ENCODE assay signal across 9 mouse cellular contexts in genomic region chr4:133877850-133878755, GRCm38 (mm10). TPM values are rescaled to one million over a fixed set of nuclear protein-coding genes. Genes with fewer than 3 reads are reported as not detected.
DNase-seq lines count a peak whose midpoint lies in the region; ATAC-seq and TF ChIP-seq lines count a peak whose summit lies in the region.
"Had no signal": no experiment of that assay in that cellular context is flagged by ENCODE, and none has a peak within 500 bp of the region (broad histone marks: within the 10 kb centered on the region; RNA-seq: fewer than 3 reads in every experiment).

No protein-coding gene starts in this region.

- 88% methylated on average over 14 of the region's 14 CpGs for WGBS in kidney, postnatal 0 days
- 89% methylated on average over 14 of the region's 14 CpGs for WGBS in kidney, embryonic 15.5 days

- H3K4me3 ChIP-seq in kidney, postnatal 0 days (replicated peaks; ENCODE audit: low read depth, low read length), result no peak overlapping the region
- H3K4me3 ChIP-seq in kidney, embryonic 15.5 days (replicated peaks), result no peak overlapping the region
- peak overlapping the region; percentile 8; the same call in 1 of the 2 replicates for H3K4me3 ChIP-seq in E14TG2a.4 (replicated peaks; ENCODE audit: low read length)
- H3K4me3 ChIP-seq: midbrain, embryonic 13.5 days had no signal

- H3K27ac ChIP-seq in kidney, postnatal 0 days, result no peak overlapping the region
- H3K27ac ChIP-seq in kidney, embryonic 15.5 days, result no peak overlapping the region
- H3K27ac ChIP-seq: midbrain, embryonic 13.5 days had no signal

- DNase-seq in kidney, postnatal 0 days (ENCODE audit: low spot score), result no peak
- no peak for DNase-seq in brain, embryonic 14.5 days (ENCODE audit: low read depth)
- DNase-seq in mesoderm, embryonic 11.5 days (ENCODE audit: low read depth, low spot score), result peak; percentile 34
- no peak for DNase-seq in adrenal gland, adult 8-10 months
- no peak for DNase-seq in layer of hippocampus, adult 18-20 months (ENCODE audit: low spot score in 2 of 2)

- no peaks in the 10 kb centered on the region for H3K9me3 ChIP-seq in kidney, postnatal 0 days (replicated peaks; ENCODE audit: low read length)
- no peaks in the 10 kb centered on the region for H3K9me3 ChIP-seq in kidney, embryonic 15.5 days (replicated peaks)
- no peaks in the 10 kb centered on the region for H3K9me3 ChIP-seq in E14TG2a.4 (ENCODE audit: low read length)
- H3K9me3 ChIP-seq: midbrain, embryonic 13.5 days had no signal

- ATAC-seq in kidney, postnatal 0 days (replicated peaks; ENCODE audit: low FRiP score, low read depth), result no peak
- ATAC-seq in kidney, embryonic 15.5 days (replicated peaks; ENCODE audit: low FRiP score), result no peak
- no peak for ATAC-seq in megakaryocyte-erythroid progenitor cell, adult 5-6 weeks (replicated peaks; ENCODE audit: low FRiP score, low TSS enrichment, poor library complexity, severe bottlenecking)
- ATAC-seq: midbrain, embryonic 13.5 days had no signal

- no peak overlapping the region for H3K9ac ChIP-seq in kidney, postnatal 0 days (ENCODE audit: low read depth, low read length)
- H3K9ac ChIP-seq in kidney, embryonic 15.5 days, result no peak overlapping the region
- H3K9ac ChIP-seq: midbrain, embryonic 13.5 days had no signal

- 0 out of 2 replicates have a peak, but pooled peaks cover 3% of the 10 kb centered on the region for H3K36me3 ChIP-seq in kidney, postnatal 0 days (ENCODE audit: insufficient read depth, low read length)
- peaks cover 13% of the 10 kb centered on the region for H3K36me3 ChIP-seq in kidney, embryonic 15.5 days
- H3K36me3 ChIP-seq in E14TG2a.4 (ENCODE audit: insufficient read depth, low read length), result peaks cover 63% of the 10 kb centered on the region
- H3K36me3 ChIP-seq: midbrain, embryonic 13.5 days had no signal

- TF ChIP-seq POLR2A in brain, embryonic 14.5 days (IDR thresholded peaks at IDR 0.05; ENCODE audit: borderline replicate concordance, extremely low read depth, insufficient read depth, insufficient read length, poor library complexity, severe bottlenecking), result no peak

- H3K4me2 ChIP-seq in kidney, postnatal 0 days (ENCODE audit: low read length), result no peak overlapping the region
- H3K4me2 ChIP-seq in kidney, embryonic 15.5 days, result no peak overlapping the region
- H3K4me2 ChIP-seq: midbrain, embryonic 13.5 days had no signal

- TF ChIP-seq CTCF in kidney, postnatal 0 days (IDR thresholded peaks at IDR 0.05; ENCODE audit: low read depth), result peak; percentile 55
- TF ChIP-seq CTCF in E14TG2a.4 (conservative IDR thresholded peaks at IDR 0.05; ENCODE audit: low read length), result peak; percentile 89
- peak; percentile 50; the same call in 1 of the 2 replicates for TF ChIP-seq CTCF in brain, embryonic 14.5 days (IDR thresholded peaks at IDR 0.05; ENCODE audit: borderline replicate concordance, extremely low read depth, insufficient read depth, insufficient read length)

- H3K4me1 ChIP-seq in kidney, postnatal 0 days (replicated peaks; ENCODE audit: insufficient read depth, low read length), result 0 out of 2 replicates have a peak, but pooled peaks cover 3% of the 10 kb centered on the region
- peaks cover 13% of the 10 kb centered on the region for H3K4me1 ChIP-seq in kidney, embryonic 15.5 days
- peaks cover 98% of the 10 kb centered on the region for H3K4me1 ChIP-seq in E14TG2a.4 (replicated peaks; ENCODE audit: low read depth, low read length)
- H3K4me1 ChIP-seq: midbrain, embryonic 13.5 days had no signal

- H3K27me3 ChIP-seq in kidney, postnatal 0 days (ENCODE audit: insufficient read depth, low read length), result no peaks in the 10 kb centered on the region
- H3K27me3 ChIP-seq in kidney, embryonic 15.5 days, result no peaks in the 10 kb centered on the region
- H3K27me3 ChIP-seq in E14TG2a.4 (ENCODE audit: insufficient read depth, low read length), result no peaks in the 10 kb centered on the region
- H3K27me3 ChIP-seq: midbrain, embryonic 13.5 days had no signal

RNA-seq across cellular contexts. Expression of gene Rps6ka1, which starts 9.5 kb away (rescaled TPM):
- 29.7 and 32.5 TPM in 2 replicates for polyA plus RNA-seq in kidney, postnatal 0 days (2015; fragmentation: Nextera tagmentation; extraction: Ambion mirVana)
- polyA plus RNA-seq in kidney, embryonic 15.5 days (2015; fragmentation: Nextera tagmentation; extraction: Ambion mirVana), result 44.5 and 47.5 TPM in 2 replicates
- 15.8 and 20.1 TPM in 2 replicates for polyA plus RNA-seq in brain, embryonic 14.5 days (2012; rRNA removed)
- 10 to 100 TPM; 16.4 to 25.7 (median 22.8) TPM for total RNA-seq in adrenal gland, adult 8-10 months (2022)
- total RNA-seq in megakaryocyte-erythroid progenitor cell, adult 5-6 weeks (2014; fragmentation: Nextera tagmentation), result 37.3 and 46.2 TPM in 2 replicates
- 16.3 and 36.1 TPM in 2 replicates for total RNA-seq in megakaryocyte-erythroid progenitor cell, adult 5-6 weeks (2017)
- 10 to 100 TPM; 10.6 to 10.9 TPM for total RNA-seq in layer of hippocampus, adult 18-20 months (2021)
